Mouse (Mus musculus) intestine, embryonic 14.5 days (tissue): ENCODE results near the gene Pou2f1. TPM values are rescaled to one million over a fixed set of nuclear protein-coding genes. Genes with fewer than 3 reads are reported as not detected.

Source experiments
- ATAC-seq: fragments of 200-750 bp; cut with Nextera tagmentation; replicated peaks from 2 replicates; pipeline ENCODE4 v1.8.0; 2017; ENCODE audit warnings: low read depth, moderate number of reproducible peaks, moderate TSS enrichment, moderate library complexity; ENCODE audit not compliant: low FRiP score, low TSS enrichment
- DNase-seq: peaks from one replicate; pipeline ENCODE4 v3.0.0-alpha.2; 2018; ENCODE audit warnings: low spot score
- H3K27ac ChIP-seq: fragments of 300-500 bp; sonication (generic); 2 replicates; pipeline ENCODE4 v1.5.1; 2014; ENCODE audit warnings: low read depth, mild to moderate bottlenecking, control low read depth
- H3K27me3 ChIP-seq: fragments of 300-500 bp; sonication (generic); replicated peaks from 2 replicates; pipeline ENCODE4 v1.6.1; 2014; ENCODE audit warnings: low read length, control low read depth; ENCODE audit not compliant: control insufficient read depth, insufficient read depth
- H3K36me3 ChIP-seq: fragments of 300-500 bp; sonication (generic); 2 replicates; pipeline ENCODE4 v1.6.1; 2014; ENCODE audit warnings: low read length, control low read depth; ENCODE audit not compliant: control insufficient read depth, insufficient read depth
- H3K4me1 ChIP-seq: fragments of 300-500 bp; sonication (generic); replicated peaks from 2 replicates; pipeline ENCODE4 v1.6.1; 2014; ENCODE audit warnings: low read length, control low read depth, mixed read lengths; ENCODE audit not compliant: control insufficient read depth, insufficient read depth
- H3K4me2 ChIP-seq: fragments of 300-500 bp; sonication (generic); 2 replicates; pipeline ENCODE4 v1.6.1; 2014; ENCODE audit warnings: low read length
- H3K4me3 ChIP-seq: fragments of 300-500 bp; sonication (generic); 2 replicates; pipeline ENCODE4 v1.5.1; 2014; ENCODE audit warnings: low read depth, low read length, control low read depth, mixed read lengths
- H3K9ac ChIP-seq: fragments of 300-500 bp; sonication (generic); 2 replicates; pipeline ENCODE4 v1.6.1; 2014; ENCODE audit warnings: mild to moderate bottlenecking, low read length
- H3K9me3 ChIP-seq: fragments of 300-500 bp; sonication (generic); 2 replicates; pipeline ENCODE4 v1.6.1; 2016; ENCODE audit warnings: low read length, control low read depth; ENCODE audit not compliant: control insufficient read depth
- WGBS: fragments of 180-500 bp; shearing (Covaris S2); extraction: QIAGEN DNeasy Blood & Tissue Kit; methylation state at CpG from one replicate; pipeline ENCODE4 v1.1.7; 2014; 5-methylcytosine and 5-hydroxymethylcytosine counted together
- polyA plus RNA-seq: library from polyadenylated mRNA; unstranded; fragments of >200 nt; fragmentation: Nextera tagmentation; extraction: Ambion mirVana; gene quantifications from 2 replicates; pipeline ENCODE4 v1.2.1, GENCODE M21; 2014

Pou2f1 gene
- polyA plus RNA-seq, 1 experiment from 2014 or later, result 20.1 TPM

DNA sequence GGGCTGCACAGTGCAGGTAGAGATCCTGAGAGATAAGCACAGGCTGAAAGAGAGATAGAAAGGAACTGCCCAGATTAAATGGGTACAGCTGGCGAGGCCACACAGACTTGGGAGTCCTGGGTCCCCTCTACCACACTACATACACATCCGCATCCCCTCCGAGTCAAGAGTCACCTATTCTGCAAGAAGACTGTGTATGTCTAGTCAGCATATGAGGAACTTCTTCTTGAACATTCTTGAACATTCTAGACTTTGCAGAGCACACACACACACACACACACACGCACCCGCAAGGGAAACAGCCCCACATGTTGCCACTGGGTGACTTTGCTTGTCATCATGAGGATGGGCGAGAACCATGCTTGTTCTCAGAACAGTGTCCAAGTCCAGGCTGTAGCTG is 173.9 kb downstream of the Pou2f1 start:
- Histone ChIP-seq H3K4me1 (peaks cover 3% of the 10 kb centered on the region; the same call in 1 of the 2 replicates), H3K36me3 (no peaks in the 10 kb centered on the region), H3K27ac (no peak overlapping the region), H3K27me3 (no peaks in the 10 kb centered on the region), H3K9ac (no peak overlapping the region), H3K9me3 (no peaks in the 10 kb centered on the region), H3K4me2 (no peak overlapping the region), H3K4me3 (no peak overlapping the region)
- ATAC-seq, result no peak
- DNase-seq, result no peak
- WGBS, result 85% methylated on average over 6 of the region's 6 CpGs

DNA sequence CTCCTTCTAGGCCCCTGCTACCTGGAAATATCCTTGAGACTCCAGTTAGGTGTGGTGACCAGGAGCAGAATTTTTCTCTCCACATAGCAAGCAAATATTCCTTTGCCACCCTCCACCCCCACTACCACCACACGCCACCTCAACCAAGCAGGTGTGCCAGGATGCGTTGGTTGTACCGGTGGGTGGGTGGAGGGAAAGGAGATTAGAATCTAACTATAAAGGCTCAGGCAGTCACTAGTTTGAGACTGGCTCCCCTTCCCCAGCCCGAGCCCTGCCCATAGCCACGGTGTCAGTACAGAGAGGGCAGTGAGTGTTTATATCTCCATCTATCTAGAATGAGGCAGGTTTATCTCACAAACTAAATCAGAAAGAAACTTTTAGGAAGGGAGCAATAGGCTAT is 174.3 kb downstream of the Pou2f1 start:
- no peak for DNase-seq
- H3K9me3 ChIP-seq, result no peaks in the 10 kb centered on the region
- H3K4me1 ChIP-seq, result 0 out of 2 replicates have a peak, but pooled peaks cover 2% of the 10 kb centered on the region
- no peaks in the 10 kb centered on the region for H3K36me3 ChIP-seq
- no peak overlapping the region for H3K9ac ChIP-seq
- no peaks in the 10 kb centered on the region for H3K27me3 ChIP-seq
- WGBS, result 76% methylated on average over 5 of the region's 5 CpGs
- H3K27ac ChIP-seq, result no peak overlapping the region
- ATAC-seq, result no peak
- H3K4me3 ChIP-seq, result no peak overlapping the region
- no peak overlapping the region for H3K4me2 ChIP-seq

DNA sequence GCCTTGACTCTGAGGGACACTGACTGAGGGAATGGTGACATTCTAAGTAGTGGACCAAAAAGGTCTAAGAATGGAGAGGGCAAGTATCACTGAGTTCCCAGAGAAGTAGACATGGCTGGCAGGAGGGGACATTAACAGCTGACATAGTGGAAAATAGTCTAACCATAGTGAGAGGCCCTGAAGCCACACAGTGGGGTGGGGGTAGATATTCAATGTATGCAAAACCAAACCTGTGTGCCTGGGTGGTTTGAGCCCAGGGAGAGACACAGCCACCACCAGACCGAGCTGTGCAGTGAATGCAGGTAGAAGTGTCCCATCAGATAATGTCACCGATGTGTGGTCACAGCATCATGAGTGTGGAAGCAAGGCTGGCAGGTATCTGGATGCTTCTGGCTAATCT is 180.4 kb downstream of the Pou2f1 start:
- DNase-seq (no peak), ATAC-seq (no peak)
- H3K36me3 ChIP-seq, result no peaks in the 10 kb centered on the region
- H3K4me1 ChIP-seq, result peaks cover 3% of the 10 kb centered on the region; the same call in 1 of the 2 replicates
- H3K9me3 ChIP-seq, result no peaks in the 10 kb centered on the region
- H3K27me3 ChIP-seq, result no peaks in the 10 kb centered on the region
- no peak overlapping the region for H3K4me2 ChIP-seq
- no peak overlapping the region for H3K27ac ChIP-seq
- 84% methylated on average over 2 of the region's 2 CpGs for WGBS
- no peak overlapping the region for H3K9ac ChIP-seq
- no peak overlapping the region for H3K4me3 ChIP-seq

DNA sequence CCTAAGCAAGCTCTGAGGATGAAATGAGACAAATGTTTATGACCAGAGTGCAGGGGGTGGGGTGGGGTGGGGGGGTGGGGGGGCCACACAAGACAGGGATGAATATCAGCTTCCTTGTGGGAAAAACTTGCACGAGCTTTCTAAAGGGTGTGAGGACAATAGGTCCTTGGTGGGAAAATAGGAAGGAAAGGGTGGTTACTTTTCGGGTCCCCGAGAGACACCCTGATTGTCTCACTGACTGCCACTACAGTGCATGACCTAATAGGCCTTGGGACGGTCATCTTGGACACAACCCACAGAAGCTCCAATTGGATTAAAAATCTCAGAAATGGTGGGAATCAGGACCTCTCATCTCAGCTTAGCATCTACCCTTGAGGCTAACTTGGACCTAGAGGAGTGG is 183.3 kb downstream of the Pou2f1 start:
- Histone ChIP-seq H3K27ac (no peak overlapping the region), H3K4me1 (peaks cover 11% of the 10 kb centered on the region), H3K27me3 (no peaks in the 10 kb centered on the region), H3K4me3 (no peak overlapping the region), H3K36me3 (no peaks in the 10 kb centered on the region), H3K4me2 (no peak overlapping the region), H3K9ac (no peak overlapping the region), H3K9me3 (no peaks in the 10 kb centered on the region)
- DNase-seq (no peak), ATAC-seq (no peak)
- 82% methylated on average over 4 of the region's 4 CpGs for WGBS

DNA sequence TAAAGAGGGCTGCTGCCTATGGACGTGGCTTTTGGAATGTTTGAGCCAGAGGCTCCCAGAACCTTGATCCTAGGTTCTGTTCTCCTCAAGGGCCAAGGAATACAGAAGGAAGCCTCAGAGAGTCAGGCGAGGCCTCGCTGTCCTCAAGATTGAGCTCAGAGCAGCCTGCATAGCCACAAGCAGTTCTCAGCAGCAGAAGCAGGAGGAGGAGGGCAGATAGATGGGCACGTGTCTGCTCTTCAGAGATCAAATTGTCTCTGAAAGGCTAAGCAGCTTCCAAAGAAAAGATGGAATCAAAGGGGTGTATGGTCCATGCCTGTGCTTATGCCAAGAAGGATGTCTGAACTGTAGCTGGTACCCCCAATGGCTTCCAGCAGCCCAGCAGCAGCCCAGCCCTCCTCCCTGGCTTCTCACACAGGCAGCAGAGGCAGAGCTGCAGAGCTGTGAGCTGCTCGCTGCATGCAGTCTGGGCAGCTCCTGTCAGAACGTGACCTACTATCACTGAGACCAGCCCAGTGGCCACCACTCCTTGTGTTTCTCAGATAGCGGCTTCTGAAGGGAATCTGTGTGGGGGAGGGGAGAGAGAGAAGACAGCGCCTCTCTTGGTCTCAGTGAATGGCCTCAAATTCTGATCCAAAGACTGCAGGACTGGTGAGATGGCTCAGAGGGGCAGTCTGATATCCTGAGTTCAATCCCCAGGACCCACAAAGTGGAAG is 184.2 kb downstream of the Pou2f1 start:
- Histone ChIP-seq H3K27me3 (no peaks in the 10 kb centered on the region), H3K4me3 (no peak overlapping the region), H3K27ac (no peak overlapping the region), H3K4me1 (peaks cover 16% of the 10 kb centered on the region), H3K9ac (no peak overlapping the region), H3K4me2 (no peak overlapping the region), H3K36me3 (no peaks in the 10 kb centered on the region), H3K9me3 (no peaks in the 10 kb centered on the region)
- DNase-seq (no peak), ATAC-seq (no peak)
- WGBS, result 48% methylated on average over 8 of the region's 8 CpGs

DNA sequence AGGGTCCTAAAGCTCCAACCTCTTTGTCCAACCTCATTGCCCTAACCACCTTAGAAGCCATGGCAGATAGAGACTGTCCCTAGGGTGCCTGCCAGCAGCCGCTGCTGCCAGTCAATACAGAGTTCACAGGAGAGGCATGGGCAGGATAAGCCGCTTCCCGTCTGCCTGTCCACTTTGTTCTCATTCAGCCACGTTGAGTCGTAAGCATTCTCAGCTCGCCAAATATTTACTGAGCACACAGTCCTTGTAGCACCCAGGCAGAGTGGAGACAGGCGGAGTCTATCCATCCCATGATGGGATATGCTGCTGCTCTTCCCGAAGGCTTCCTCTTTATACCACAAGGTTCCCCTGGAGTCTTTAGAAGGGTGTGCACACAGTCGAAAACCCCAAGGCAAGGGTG is 185.2 kb downstream of the Pou2f1 start:
- WGBS, result 47% methylated on average over 9 of the region's 9 CpGs
- DNase-seq, result no peak
- H3K4me3 ChIP-seq, result no peak overlapping the region
- no peaks in the 10 kb centered on the region for H3K9me3 ChIP-seq
- H3K36me3 ChIP-seq, result no peaks in the 10 kb centered on the region
- H3K27ac ChIP-seq, result no peak overlapping the region
- H3K9ac ChIP-seq, result no peak overlapping the region
- no peak overlapping the region for H3K4me2 ChIP-seq
- no peak for ATAC-seq
- no peaks in the 10 kb centered on the region for H3K27me3 ChIP-seq
- peaks cover 16% of the 10 kb centered on the region for H3K4me1 ChIP-seq

DNA sequence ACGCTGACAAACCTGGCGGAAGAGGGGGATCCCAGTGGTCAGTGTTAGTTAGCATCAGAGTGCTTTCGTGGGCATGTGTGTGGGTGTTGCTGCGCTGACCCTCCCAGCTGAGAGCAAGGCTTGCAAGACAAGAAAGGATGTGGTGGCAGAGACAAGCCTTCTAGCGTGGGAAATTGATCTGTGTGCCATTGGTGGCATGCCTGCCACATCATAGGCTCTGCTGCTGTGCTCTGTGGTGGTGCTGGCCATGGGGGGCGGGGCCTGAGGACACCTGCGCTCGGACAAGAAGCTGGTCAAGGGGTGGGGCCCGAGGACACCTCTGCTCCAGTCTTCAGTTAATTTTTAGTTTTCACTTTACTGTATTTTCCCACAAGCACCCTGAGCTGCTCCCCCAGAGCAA is 186.1 kb downstream of the Pou2f1 start:
- no peaks in the 10 kb centered on the region for H3K9me3 ChIP-seq
- no peak overlapping the region for H3K27ac ChIP-seq
- H3K4me3 ChIP-seq, result no peak overlapping the region
- H3K4me1 ChIP-seq, result peaks cover 16% of the 10 kb centered on the region
- 76% methylated on average over 9 of the region's 9 CpGs for WGBS
- no peaks in the 10 kb centered on the region for H3K27me3 ChIP-seq
- DNase-seq, result no peak
- ATAC-seq, result no peak
- H3K36me3 ChIP-seq, result no peaks in the 10 kb centered on the region
- H3K9ac ChIP-seq, result no peak overlapping the region
- no peak overlapping the region for H3K4me2 ChIP-seq

Other genes with a start within 250 kb of the Pou2f1 start
- gene Creg1, start 238.9 kb downstream of the Pou2f1 start, polyA plus RNA-seq, result 78.7 and 81.2 TPM in 2 replicates
- gene Cd247, start 214.0 kb downstream of the Pou2f1 start, polyA plus RNA-seq, result 0.81 and 1.6 TPM in 2 replicates
- 2.4 and 2.8 TPM in 2 replicates for gene Dusp27, start 125.2 kb upstream of the Pou2f1 start, polyA plus RNA-seq
- gene Gpa33, start 127.6 kb upstream of the Pou2f1 start, polyA plus RNA-seq, result 48.4 and 50.4 TPM in 2 replicates
- not detected in 2 replicates for gene Mael, start 236.1 kb upstream of the Pou2f1 start, polyA plus RNA-seq